In genomic region chr3:70324692-70325091, GRCm38 (mm10) we compare ENCODE assay signal across 14 mouse cellular contexts.
"Had no signal": no experiment of that assay in that cellular context is flagged by ENCODE, and none has a peak within 500 bp of the region (broad histone marks: within the 10 kb centered on the region; RNA-seq: fewer than 3 reads in every experiment).

No protein-coding gene starts in this region.

- H3K36me3 ChIP-seq: kidney, embryonic 15.5 days; limb, embryonic 12.5 days; liver, embryonic 13.5 days; neural tube, embryonic 12.5 days; stomach, embryonic 15.5 days had no signal

- DNase-seq: kidney, adult 2 months; kidney, postnatal 14 days; liver; liver, embryonic 13.5 days; liver, postnatal 0 days; lung, postnatal 14 days; midbrain, embryonic 14.5 days; right cerebral cortex, postnatal 4 days; thymus, postnatal 36 days had no signal

- H3K27ac ChIP-seq: kidney, embryonic 15.5 days; left cerebral cortex, adult 2 months; limb, embryonic 12.5 days; liver, embryonic 13.5 days; neural tube, embryonic 12.5 days; stomach, embryonic 15.5 days had no signal

- ATAC-seq: liver, postnatal 0 days had no signal

- H3K9ac ChIP-seq: kidney, embryonic 15.5 days; limb, embryonic 12.5 days; liver, embryonic 13.5 days; liver, postnatal 0 days; neural tube, embryonic 12.5 days; stomach, embryonic 15.5 days had no signal

- H3K9me3 ChIP-seq: kidney, embryonic 15.5 days; limb, embryonic 12.5 days; liver, embryonic 13.5 days; neural tube, embryonic 12.5 days; stomach, embryonic 15.5 days had no signal

- H3K27me3 ChIP-seq: kidney, embryonic 15.5 days; limb, embryonic 12.5 days; liver, embryonic 13.5 days; neural tube, embryonic 12.5 days; stomach, embryonic 15.5 days had no signal

- H3K4me1 ChIP-seq: kidney, embryonic 15.5 days; limb, embryonic 12.5 days; liver, embryonic 13.5 days; neural tube, embryonic 12.5 days; stomach, embryonic 15.5 days had no signal

- H3K4me2 ChIP-seq: kidney, embryonic 15.5 days; limb, embryonic 12.5 days; liver, embryonic 13.5 days; neural tube, embryonic 12.5 days; stomach, embryonic 15.5 days had no signal

- H3K4me3 ChIP-seq: kidney, embryonic 15.5 days; left cerebral cortex, adult 2 months; limb, embryonic 12.5 days; liver, embryonic 13.5 days; neural tube, embryonic 12.5 days; stomach, embryonic 15.5 days had no signal
